Mouse (Mus musculus): ENCODE data around the gene Cry1.

DNA sequence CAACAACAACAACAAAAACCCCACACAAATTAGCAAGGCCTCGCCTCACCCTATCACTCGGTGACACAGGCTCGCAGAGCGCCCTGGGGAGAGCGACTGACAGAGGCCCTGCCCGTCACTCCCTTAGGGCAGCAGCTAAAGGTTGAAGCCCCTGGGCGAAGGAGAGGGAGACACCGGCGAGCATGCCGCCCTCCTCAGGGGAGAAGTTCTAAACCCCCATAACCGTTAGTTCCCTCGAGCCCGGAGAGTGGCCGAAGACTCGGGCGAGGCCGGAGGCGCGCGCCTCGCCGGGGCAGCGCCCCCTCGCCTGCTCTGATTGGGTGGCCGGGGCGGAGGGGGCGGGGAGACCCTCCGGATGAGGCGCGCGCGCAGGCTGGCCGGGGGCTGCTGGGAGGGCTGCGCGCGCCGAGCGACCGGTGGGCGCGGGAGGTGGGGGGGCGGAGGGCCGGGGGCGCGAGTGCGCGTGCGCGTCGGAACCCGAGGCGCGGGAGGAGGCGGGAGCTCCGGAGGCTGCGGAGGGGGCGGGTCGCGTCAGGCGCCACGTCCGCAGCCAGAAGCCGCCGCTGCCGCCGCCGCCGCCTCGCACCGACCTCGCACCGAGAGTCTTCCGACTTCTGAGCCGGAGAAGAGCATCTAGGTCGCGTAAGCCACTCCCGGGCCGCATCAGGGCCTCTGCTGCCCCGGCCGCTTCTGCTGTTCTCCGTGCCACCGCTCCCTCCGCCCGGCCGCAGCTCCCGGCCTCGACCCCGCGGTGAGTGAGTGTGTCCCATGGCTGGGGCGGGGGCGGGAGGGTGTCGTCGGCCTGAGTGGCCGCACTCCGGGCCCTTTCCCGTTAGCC, 82.4 kb downstream of the Cry1 start, which contains the start of the genes Fhl4 and Tmem263:
- no peak for TF ChIP-seq GATA1 (IDR thresholded peaks at IDR 0.05; ENCODE audit: low read length)
- TF ChIP-seq TAL1 (IDR thresholded peaks at IDR 0.05; ENCODE audit: low read length): no peak

All from erythroblast, embryonic 14.5 days (primary cell).